Mouse (Mus musculus) MEL (cell line): ENCODE results near the gene Poc1b. TPM values are rescaled to one million over a fixed set of nuclear protein-coding genes. Genes with fewer than 3 reads are reported as not detected.

Experiments used
- DNase-seq: peaks from one replicate; pipeline ENCODE4 v3.0.0; 2011; ENCODE audit warnings: low read depth, low spot score
- H3K27ac ChIP-seq: 2 replicates; pipeline ENCODE4 v1.5.1; 2012; ENCODE audit warnings: low read depth, mild to moderate bottlenecking, control low read depth, low read length, moderate library complexity; ENCODE audit not compliant: control insufficient read depth
- H3K27me3 ChIP-seq, 2 experiments: fragments of 150-350 bp in 1 of 2; sonication (generic) in 1 of 2; 2 replicates each; pipeline ENCODE4 v1.6.1; 2012; ENCODE audit warnings: low read length in 2 of 2, mild to moderate bottlenecking in 2 of 2, improper control_type of control experiment in 1 of 2, moderate library complexity in 1 of 2; ENCODE audit not compliant: insufficient read depth in 2 of 2, control insufficient read depth in 1 of 2
- H3K36me3 ChIP-seq, 2 experiments: 2 replicates each; pipeline ENCODE4 v1.6.1; 2012 to 2014; ENCODE audit warnings: low read length in 2 of 2, improper control_type of control experiment in 1 of 2, inconsistent platforms in 1 of 2, mild to moderate bottlenecking in 1 of 2; ENCODE audit not compliant: insufficient read depth in 2 of 2, control insufficient read depth in 1 of 2
- H3K4me1 ChIP-seq, 2 experiments: fragments of 150-350 bp in 1 of 2; sonication (generic) in 1 of 2; 2 replicates each; pipeline ENCODE4 v1.6.1; 2012; ENCODE audit warnings: low read length in 2 of 2, improper control_type of control experiment in 1 of 2, mild to moderate bottlenecking in 1 of 2; ENCODE audit not compliant: insufficient read depth in 2 of 2, control insufficient read depth in 1 of 2
- H3K4me3 ChIP-seq, 2 experiments: fragments of 150-350 bp in 1 of 2; sonication (generic) in 1 of 2; 2 replicates each; pipeline ENCODE4 v1.5.1; 2012; ENCODE audit warnings: low read depth in 2 of 2, low read length in 2 of 2, mild to moderate bottlenecking in 2 of 2, moderate library complexity in 2 of 2, control low read depth in 1 of 2, improper control_type of control experiment in 1 of 2; ENCODE audit not compliant: control insufficient read depth in 1 of 2, insufficient read depth in 1 of 2
- H3K79me2 ChIP-seq: 2 replicates; pipeline ENCODE4 v1.6.1; 2012; ENCODE audit warnings: mild to moderate bottlenecking, low read length, moderate library complexity; ENCODE audit not compliant: control insufficient read depth, poor library complexity, insufficient read depth
- H3K9ac ChIP-seq: 2 replicates; pipeline ENCODE4 v1.6.1; 2012; ENCODE audit warnings: low read depth, mild to moderate bottlenecking, control low read depth, low read length, moderate library complexity; ENCODE audit not compliant: control insufficient read depth, poor library complexity, severe bottlenecking
- H3K9me3 ChIP-seq: fragments of 150-350 bp; sonication (generic); replicated peaks from 2 replicates; pipeline ENCODE4 v1.6.1; 2012; ENCODE audit warnings: mild to moderate bottlenecking, low read length, improper control_type of control experiment, moderate library complexity; ENCODE audit not compliant: insufficient read depth
- CHD1 ChIP-seq: IDR thresholded peaks from 2 replicates; pipeline ENCODE4 v1.6.1; 2012; ENCODE audit warnings: low read depth, mild to moderate bottlenecking, inconsistent platforms, low read length, improper control_type of control experiment
- CHD2 ChIP-seq: IDR thresholded peaks from 2 replicates; pipeline ENCODE4 v1.6.1; 2011; ENCODE audit warnings: low read length, improper control_type of control experiment
- CTCF ChIP-seq, 3 experiments: IDR thresholded peaks in 2 of 3; conservative IDR thresholded peaks in 1 of 3; 2 replicates each; pipeline ENCODE4 v1.5.1; 2011 to 2012; ENCODE audit warnings: low read length in 3 of 3, low read depth in 2 of 3, mild to moderate bottlenecking in 2 of 3, improper control_type of control experiment in 1 of 3, inconsistent platforms in 1 of 3, mixed read lengths in 1 of 3, moderate library complexity in 1 of 3; ENCODE audit not compliant: control insufficient read depth in 1 of 3, insufficient read depth in 1 of 3, poor library complexity in 1 of 3, severe bottlenecking in 1 of 3
- GABPA ChIP-seq: IDR thresholded peaks from 2 replicates; pipeline ENCODE4 v1.6.1; 2012; ENCODE audit warnings: low read depth, mild to moderate bottlenecking, inconsistent platforms, low read length, improper control_type of control experiment, moderate library complexity
- KAT2A ChIP-seq: conservative IDR thresholded peaks from 2 replicates; pipeline ENCODE4 v1.6.1; 2012; ENCODE audit warnings: low read depth, low read length, improper control_type of control experiment, inconsistent platforms
- MAX ChIP-seq: IDR thresholded peaks from 2 replicates; pipeline ENCODE4 v1.6.1; 2011; ENCODE audit warnings: low read length, improper control_type of control experiment
- MAZ ChIP-seq: IDR thresholded peaks from 2 replicates; pipeline ENCODE4 v1.6.1; 2012; ENCODE audit warnings: low read depth, mild to moderate bottlenecking, inconsistent platforms, low read length, improper control_type of control experiment
- MEF2A ChIP-seq: IDR thresholded peaks from 2 replicates; pipeline ENCODE4 v1.6.1; 2014; ENCODE audit warnings: low read depth, mild to moderate bottlenecking, inconsistent platforms, low read length, improper control_type of control experiment; ENCODE audit not compliant: poor library complexity, insufficient replicate concordance, severe bottlenecking; ENCODE audit errors: extremely low read depth
- MXI1 ChIP-seq: IDR thresholded peaks from 2 replicates; pipeline ENCODE4 v1.6.1; 2011; ENCODE audit warnings: mild to moderate bottlenecking, low read depth, low read length, improper control_type of control experiment
- NELFE ChIP-seq: IDR thresholded peaks from 2 replicates; pipeline ENCODE4 v1.6.1; 2011; ENCODE audit warnings: low read depth, low read length, improper control_type of control experiment
- POLR2A ChIP-seq, 2 experiments: IDR thresholded peaks; 2 replicates each; pipeline ENCODE4 v1.6.1; 2011 to 2012; ENCODE audit warnings: low read length in 2 of 2, mild to moderate bottlenecking in 2 of 2, control low read depth in 1 of 2, improper control_type of control experiment in 1 of 2, low read depth in 1 of 2, moderate library complexity in 1 of 2; ENCODE audit not compliant: control insufficient read depth in 1 of 2, insufficient read depth in 1 of 2, poor library complexity in 1 of 2
- POLR2AphosphoS2 ChIP-seq: IDR thresholded peaks from 2 replicates; pipeline ENCODE4 v1.6.1; 2011; ENCODE audit warnings: low read length, improper control_type of control experiment
- POLR2AphosphoS5 ChIP-seq: IDR thresholded peaks from 2 replicates; pipeline ENCODE4 v1.6.1; 2012; ENCODE audit warnings: low read depth, borderline replicate concordance, mild to moderate bottlenecking, inconsistent platforms, low read length, moderate library complexity, mixed read lengths
- SIN3A ChIP-seq: IDR thresholded peaks from 2 replicates; pipeline ENCODE4 v1.6.1; 2012; ENCODE audit warnings: low read length, improper control_type of control experiment, inconsistent platforms
- TAL1 ChIP-seq: IDR thresholded peaks from 2 replicates; pipeline ENCODE4 v1.6.1; 2012; ENCODE audit warnings: mild to moderate bottlenecking, inconsistent platforms, low read length, moderate library complexity, mixed read lengths
- TBP ChIP-seq: IDR thresholded peaks from 2 replicates; pipeline ENCODE4 v1.8.0; 2011; ENCODE audit warnings: low read depth, low read length, improper control_type of control experiment
- USF2 ChIP-seq, 2 experiments: IDR thresholded peaks; 2 replicates each; pipeline ENCODE4 v1.6.1; 2011 to 2012; ENCODE audit warnings: improper control_type of control experiment in 2 of 2, low read length in 2 of 2, borderline replicate concordance in 1 of 2, inconsistent platforms in 1 of 2, low read depth in 1 of 2, mild to moderate bottlenecking in 1 of 2; ENCODE audit not compliant: insufficient read depth in 1 of 2
- ZNF384 ChIP-seq: IDR thresholded peaks from 2 replicates; pipeline ENCODE4 v1.6.1; 2012; ENCODE audit warnings: low read depth, mild to moderate bottlenecking, inconsistent platforms, low read length, improper control_type of control experiment
- polyA plus RNA-seq, 2 experiments: library from polyadenylated mRNA; stranded (reverse) in 1 of 2; unstranded in 1 of 2; fragments of >175 nt in 1 of 2; fragments of >200 nt in 1 of 2; gene quantifications; 2 replicates each; pipeline versions ENCODE4 v1.2.1 to v1.2.4; 2012; ENCODE audit warnings: low replicate concordance in 2 of 2, low read depth in 1 of 2; ENCODE audit not compliant: insufficient read length in 2 of 2, insufficient read depth in 1 of 2, missing spikeins in 1 of 2
- total RNA-seq: library from RNA; depleted of rRNA; stranded (reverse); fragments of 300-350 nt; gene quantifications from 2 replicates; pipeline ENCODE4 v1.2.3, GENCODE M21; 2012

Poc1b gene
- total and polyA plus RNA-seq, 3 experiments: 3.3 to 15.3 TPM; not detected in 1

- TF ChIP-seq CHD1 (no peak), USF2 (IDR thresholded peaks at IDR 0.05; ENCODE audit: borderline replicate concordance in 1 of 2, insufficient read depth in 1 of 2, low read depth in 1 of 2, low read length in 2 of 2) (no peak), GABPA (no peak)
These were observed 1.1 kb downstream of the Poc1b start, which contains the start of gene Galnt4 (continued) for GRCm38 (mm10) chr10:99107964-99108363.

DNA sequence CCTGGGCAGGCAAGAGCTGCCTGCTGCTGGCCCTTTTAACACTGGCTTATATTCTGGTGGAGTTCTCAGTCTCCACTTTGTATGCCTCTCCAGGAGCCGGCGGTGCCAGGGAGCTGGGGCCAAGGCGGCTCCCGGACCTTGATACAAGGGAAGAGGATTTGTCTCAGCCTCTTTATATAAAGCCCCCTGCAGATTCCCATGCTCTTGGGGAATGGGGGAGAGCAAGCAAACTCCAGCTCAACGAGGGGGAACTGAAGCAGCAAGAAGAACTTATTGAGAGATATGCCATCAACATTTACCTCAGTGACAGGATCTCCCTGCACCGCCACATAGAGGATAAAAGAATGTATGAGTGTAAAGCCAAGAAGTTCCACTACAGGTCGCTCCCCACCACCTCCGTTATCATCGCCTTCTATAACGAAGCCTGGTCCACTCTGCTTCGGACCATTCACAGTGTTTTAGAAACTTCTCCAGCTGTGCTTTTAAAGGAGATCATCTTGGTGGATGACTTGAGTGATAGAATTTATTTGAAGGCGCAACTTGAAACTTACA, 1.7 kb downstream of the Poc1b start:
- H3K79me2 ChIP-seq: peaks cover 13% of the 10 kb centered on the region
- DNase-seq: no peak

DNA sequence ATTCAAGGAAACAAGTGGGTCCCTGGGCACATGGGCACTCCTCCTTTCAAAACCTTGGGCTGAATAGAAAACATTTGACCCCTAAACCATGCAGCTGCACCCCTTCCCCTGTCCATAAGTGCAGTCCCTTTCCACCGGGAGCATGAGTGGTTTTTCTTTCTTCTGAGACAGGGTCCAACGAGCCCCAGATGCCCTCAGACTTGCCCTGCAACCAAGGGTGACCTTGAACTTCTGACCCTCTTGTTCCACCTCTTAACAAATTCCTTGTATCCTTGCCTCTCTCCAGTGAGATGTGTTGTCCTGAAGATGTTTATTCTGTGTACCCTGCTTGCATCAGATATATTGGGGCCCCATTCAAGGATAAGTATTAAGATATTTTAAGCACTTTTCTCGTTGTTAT, 6.7 kb downstream of the Poc1b start:
- Histone ChIP-seq H3K27ac (no peak overlapping the region), H3K36me3 (no peaks in the 10 kb centered on the region; a peak in 1 of 4 replicates), H3K4me1 (peaks cover 0 to 4% of the 10 kb centered on the region in 2 experiments; a peak in 1 of 4 replicates), H3K79me2 (peaks cover 4% of the 10 kb centered on the region; the same call in 1 of the 2 replicates), H3K4me3 (no peak overlapping the region), H3K9ac (no peak overlapping the region), H3K9me3 (no peaks in the 10 kb centered on the region), H3K27me3 (no peaks in the 10 kb centered on the region)
- TF ChIP-seq KAT2A (no peak), POLR2A (IDR thresholded peaks at IDR 0.05; ENCODE audit: control insufficient read depth in 1 of 2, insufficient read depth in 1 of 2, low read depth in 1 of 2, low read length in 2 of 2, poor library complexity in 1 of 2) (no peak), TAL1 (no peak), ZNF384 (no peak), MXI1 (no peak), CHD2 (no peak), POLR2AphosphoS5 (no peak), CTCF (IDR thresholded peaks at IDR 0.05 in 2 of 3, conservative IDR thresholded peaks at IDR 0.05 in 1 of 3; ENCODE audit: control insufficient read depth in 1 of 3, insufficient read depth in 1 of 3, low read depth in 2 of 3, low read length in 3 of 3, poor library complexity in 1 of 3, severe bottlenecking in 1 of 3) (no peak), MEF2A (no peak), POLR2AphosphoS2 (no peak)
- no peak for DNase-seq

More for the DNA sequence above, 1.7 kb downstream of the Poc1b start:
- no peak overlapping the region for H3K27ac ChIP-seq
- no peaks in the 10 kb centered on the region; a peak in 1 of 4 replicates for H3K36me3 ChIP-seq
- no peak for TF ChIP-seq TBP
- no peak for TF ChIP-seq MEF2A
- TF ChIP-seq MAX: no peak
- no peak for TF ChIP-seq MAZ
- no peak for TF ChIP-seq NELFE
- TF ChIP-seq SIN3A: no peak
- no peak for TF ChIP-seq POLR2A (IDR thresholded peaks at IDR 0.05; ENCODE audit: control insufficient read depth in 1 of 2, insufficient read depth in 1 of 2, low read depth in 1 of 2, low read length in 2 of 2, poor library complexity in 1 of 2)
- TF ChIP-seq KAT2A: no peak
- H3K9ac ChIP-seq: peak overlapping the region; percentile 88
- H3K4me1 ChIP-seq: peaks cover 0 to 4% of the 10 kb centered on the region in 2 experiments; a peak in 1 of 4 replicates
- H3K9me3 ChIP-seq: no peaks in the 10 kb centered on the region
- no peaks in the 10 kb centered on the region for H3K27me3 ChIP-seq
- peak overlapping the region; percentile 71 to 89 for H3K4me3 ChIP-seq
